Mouse (Mus musculus): ENCODE data around the gene Hp.

The Hp gene

DNA sequence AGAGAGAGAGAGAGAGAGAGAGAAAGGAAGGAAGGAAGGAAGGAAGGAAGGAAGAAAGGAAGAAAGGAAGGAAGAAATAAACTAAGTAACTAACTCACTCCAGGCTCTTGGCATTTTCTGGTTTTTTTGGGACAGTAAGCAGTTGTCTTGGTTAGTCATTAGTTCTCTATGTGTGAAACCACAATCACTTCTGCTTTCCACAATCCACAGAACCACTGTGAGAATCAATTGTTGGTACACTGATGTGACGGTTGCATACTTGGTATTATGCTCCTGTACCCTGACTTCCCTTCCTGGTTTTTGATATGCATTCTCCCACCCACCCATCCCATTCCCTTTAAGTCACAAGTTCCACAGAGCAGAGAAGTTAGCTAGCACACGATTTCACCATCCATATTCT, 15.1 kb downstream of the Hp start:
- no peak for DNase-seq (ENCODE audit: low read depth)

DNA sequence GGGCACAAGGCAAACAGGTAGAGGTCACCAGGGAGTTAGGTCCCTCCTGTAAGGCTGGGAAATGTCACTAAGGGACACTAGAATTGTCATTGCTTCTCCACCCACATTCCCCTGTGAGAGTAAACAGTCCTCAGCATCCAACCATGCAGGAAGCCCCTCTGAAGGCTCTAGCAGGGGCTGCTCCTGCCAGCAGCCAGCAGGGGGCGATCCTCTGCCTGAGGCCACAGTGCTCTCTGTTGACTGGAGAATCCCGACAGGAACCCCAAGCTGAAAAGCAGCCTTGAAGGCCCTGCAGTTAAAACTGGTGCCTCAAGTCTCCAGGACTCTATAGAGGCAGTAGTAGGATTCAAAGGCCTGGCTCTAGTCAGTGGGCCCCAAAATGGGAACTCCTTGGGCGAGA, 27.3 kb downstream of the Hp start:
- DNase-seq (ENCODE audit: low read depth) = no peak

DNA sequence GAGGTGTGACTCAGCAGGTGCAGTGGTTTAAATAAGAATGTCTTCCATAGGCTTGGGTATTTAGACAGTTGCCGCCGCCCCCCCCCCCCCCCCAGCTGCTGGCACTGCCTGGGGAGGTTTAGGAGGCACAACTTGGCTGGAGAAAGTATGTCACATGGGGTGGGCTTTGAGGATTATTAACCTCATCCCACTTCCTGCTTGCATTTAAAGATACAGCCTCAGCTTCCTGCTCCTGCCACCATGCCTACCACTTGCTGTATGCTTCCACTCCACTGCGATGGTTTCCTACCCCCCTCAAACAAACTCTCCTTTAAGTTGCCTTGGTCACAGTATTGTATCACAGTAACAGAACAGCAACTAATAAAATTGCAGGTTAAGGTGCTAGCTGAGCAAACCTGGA, 34.9 kb downstream of the Hp start:
- no peak for DNase-seq (ENCODE audit: low read depth)

DNA sequence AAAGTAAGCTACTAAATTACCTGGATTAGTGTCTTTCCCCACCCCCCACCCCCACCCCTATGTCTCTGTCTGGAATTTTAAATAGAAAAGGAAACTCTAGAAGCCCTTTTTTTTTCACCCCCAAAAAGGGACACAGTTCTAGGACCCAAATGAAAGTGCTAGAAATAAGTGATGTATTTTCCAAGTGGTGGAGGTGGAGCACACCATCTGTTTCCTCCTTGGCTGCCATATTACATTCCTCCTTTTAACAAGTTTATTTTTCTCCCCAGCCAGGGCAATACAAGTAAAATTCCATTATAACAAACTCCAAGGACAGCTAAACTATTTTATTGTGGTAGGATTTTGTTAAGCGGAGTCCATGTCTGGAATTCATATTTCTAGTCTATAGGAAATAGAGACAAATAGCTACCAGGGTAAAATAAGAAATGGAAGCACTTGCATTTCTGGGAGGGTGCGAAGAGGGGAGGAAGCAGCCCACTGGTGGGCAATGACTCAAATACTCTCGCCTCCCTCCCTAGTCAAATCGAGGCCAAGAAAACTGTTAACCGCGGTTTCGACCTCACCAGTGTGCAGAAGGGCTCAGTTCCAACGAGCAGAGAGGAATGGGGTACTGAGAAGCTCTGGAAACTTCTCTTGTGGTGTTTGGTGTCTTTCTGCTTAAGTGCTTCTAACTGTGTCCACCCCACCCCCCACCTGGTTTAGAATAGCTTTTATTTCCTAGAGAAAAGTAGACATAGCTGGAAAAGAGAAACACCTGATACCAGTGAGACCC, 36.0 kb downstream of the Hp start:
- DNase-seq (ENCODE audit: low read depth) = no peak

DNA sequence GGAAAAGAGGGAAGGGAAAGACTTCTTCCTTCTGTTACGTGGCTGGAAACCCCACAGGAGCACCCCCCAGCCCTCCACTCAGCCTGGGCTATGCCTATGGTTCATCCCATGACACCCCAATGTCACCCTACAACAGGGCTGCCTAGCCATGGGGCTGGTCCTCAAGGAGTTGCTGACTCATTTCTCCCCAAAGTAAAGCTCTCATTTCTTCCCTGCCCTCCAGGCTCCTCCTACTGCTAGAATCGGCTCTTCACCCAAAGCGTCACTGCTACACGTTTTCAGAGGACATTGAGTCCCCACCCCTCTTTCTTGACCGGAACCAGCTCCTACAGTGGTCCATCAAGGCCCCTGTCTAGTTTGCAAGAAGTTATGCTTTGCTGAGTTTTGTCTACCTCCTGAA, 36.8 kb downstream of the Hp start:
- DNase-seq (ENCODE audit: low read depth) = no peak

DNA sequence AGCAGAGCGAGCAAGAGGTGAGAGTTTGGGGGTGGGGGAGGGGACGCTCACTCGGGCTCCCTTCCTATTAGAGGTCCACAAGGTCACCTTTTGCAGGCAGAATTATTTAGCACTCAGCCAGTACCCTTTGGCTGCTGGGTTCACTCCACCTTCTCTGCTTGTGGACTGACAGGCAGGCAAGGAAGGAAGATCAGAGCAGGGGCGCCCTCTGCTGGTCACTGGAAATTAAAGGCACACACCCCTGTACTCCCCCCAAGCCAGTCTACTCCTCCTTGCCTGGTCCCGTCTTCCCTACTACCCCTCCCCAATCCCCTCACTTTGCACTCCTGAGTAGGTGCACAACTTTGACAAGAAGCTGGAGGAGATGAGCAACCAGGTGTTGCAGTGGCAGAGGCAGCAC, 42.3 kb downstream of the Hp start:
- peak; percentile 71 for DNase-seq (ENCODE audit: low read depth)

DNA sequence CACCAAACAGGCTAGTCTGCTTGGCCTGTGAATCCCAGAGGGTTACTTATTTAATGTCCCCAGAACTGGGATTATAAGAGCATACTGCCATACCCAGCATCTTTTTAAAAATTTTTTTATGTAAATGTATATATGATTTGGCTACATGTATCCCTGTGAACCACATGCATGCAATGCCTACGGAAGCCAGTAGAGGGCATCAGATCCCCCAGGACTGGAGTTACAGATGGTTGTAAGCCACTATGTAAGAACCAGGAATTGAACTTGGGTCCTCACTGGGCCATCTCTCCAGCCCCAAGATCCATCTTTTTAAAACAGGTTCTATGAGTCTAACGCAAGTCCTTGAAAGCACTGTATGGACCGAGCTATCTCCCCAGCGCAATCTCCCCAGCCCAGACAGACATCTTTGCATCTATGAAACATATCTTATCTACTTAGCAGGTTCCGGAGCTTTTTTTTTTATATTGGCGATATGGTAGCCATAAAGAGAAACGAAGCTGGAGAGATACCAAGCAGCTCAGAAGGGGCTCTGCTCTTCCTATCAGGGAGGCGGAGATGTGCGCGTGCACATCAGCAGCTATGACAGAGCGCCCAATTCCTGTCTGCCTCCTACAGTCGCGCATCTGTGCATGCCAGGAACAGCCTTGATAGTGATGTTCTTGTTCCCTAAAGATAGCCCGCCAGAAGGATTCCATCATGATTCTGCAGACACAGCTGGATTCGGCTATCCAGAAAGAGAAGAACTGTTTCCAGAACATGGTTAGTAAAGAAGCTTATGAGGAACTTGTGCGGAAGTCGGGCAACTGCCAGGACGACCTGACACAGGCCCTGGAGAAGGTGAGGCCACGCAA, 43.6 kb downstream of the Hp start:
- DNase-seq (ENCODE audit: low read depth) = peak; percentile 41

All from c-Kit-positive CD71-negative TER-119-negative erythroid progenitor cells, embryonic 14.5 days (primary cell).